Mouse (Mus musculus): Measurements from ENCODE around the gene Hist1h2bc. TPM values are rescaled to one million over a fixed set of nuclear protein-coding genes. Genes with fewer than 3 reads are reported as not detected.
"Not testable (repeated sequence)": the region's sequence is repeated elsewhere in the genome, so short reads cannot be mapped to it uniquely, and the experiment has no call there.

Hist1h2bc gene
- total RNA-seq (2021) = 10 to 100 TPM; 29.7 to 32.4 TPM
- long read RNA-seq, experiment 1, transcript Hist1h2bc-201 (2 exons, 1,156 nt) = major isoform, 26 of 27 reads
- long read RNA-seq, experiment 1, partial matches to known transcripts = 0 of 27 reads
- long read RNA-seq, experiment 1, other reads (novel, unspliced or antisense) = 1 of 27 reads
- long read RNA-seq, experiment 2, transcript Hist1h2bc-201 (2 exons, 1,156 nt) = major isoform, 29 of 33 reads
- long read RNA-seq, experiment 2, partial matches to known transcripts = 0 of 33 reads
- long read RNA-seq, experiment 2, other reads (novel, unspliced or antisense) = 4 of 33 reads

DNA sequence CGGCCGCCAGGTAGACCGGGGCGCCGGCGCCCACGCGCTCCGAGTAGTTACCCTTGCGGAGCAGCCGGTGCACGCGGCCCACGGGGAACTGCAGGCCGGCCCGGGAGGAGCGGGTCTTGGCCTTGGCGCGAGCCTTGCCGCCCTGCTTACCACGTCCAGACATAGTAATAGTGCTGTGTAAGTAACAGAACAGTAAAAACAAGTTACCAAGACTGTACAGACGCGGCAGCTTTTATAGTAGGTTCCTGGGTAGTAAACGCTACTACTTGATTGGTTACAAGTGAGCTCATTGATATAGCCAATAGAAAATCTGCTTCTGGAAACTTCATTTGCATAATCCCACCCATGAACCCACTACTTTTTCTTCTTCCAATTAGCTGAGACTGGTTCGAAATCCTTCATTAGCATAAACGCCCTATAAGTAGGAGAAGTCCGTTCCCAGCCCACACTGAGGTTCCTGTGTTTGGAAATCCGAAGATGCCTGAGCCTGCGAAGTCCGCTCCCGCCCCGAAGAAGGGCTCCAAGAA lies at the start of gene Hist1h2bc, which contains the start of gene Hist1h2ac:
Gene Hist1h2bc (plus strand): TSS at position 445 of the 527 bp plus-strand sequence.
Gene Hist1h2ac (minus strand): TSS at position 194 of the 527 bp plus-strand sequence.
- DNase-seq (ENCODE audit: low spot score in 2 of 2) = peak; percentile 78 to 83

DNA sequence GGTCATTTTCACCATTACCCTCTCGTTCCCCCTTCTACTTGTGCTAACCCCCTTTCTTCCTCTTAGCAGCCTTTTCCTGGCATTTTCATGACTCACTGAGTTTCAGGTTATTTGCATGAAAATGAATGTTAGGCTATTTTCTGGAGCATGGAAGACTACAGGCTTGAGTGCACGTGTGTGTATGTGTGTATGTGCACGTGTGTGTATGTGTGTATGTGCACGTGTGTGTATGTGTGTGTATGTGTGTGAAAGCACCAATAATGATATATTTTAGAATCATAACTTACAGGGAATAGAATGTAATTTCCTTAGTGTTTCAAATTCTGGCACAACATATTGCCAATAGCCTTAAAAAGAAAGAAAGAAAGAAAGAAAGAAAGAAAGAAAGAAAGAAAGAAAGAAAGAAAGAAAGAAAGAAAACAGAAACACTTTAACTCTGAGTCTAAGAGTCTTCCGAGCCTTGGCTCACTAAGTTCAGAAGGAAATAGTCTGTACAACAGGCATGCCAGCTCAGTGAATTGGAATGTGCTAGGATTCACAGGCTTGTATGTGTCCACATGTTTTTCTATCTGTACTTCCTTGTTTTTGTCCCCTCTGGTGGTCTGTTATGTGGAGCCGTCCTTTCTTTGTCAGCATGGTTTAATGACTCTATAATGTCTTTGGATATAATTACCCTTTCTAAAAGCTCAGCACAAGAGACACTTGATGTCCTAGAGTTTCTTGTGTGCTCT lies 24.2 kb upstream of the Hist1h2bc start:
- no peak for DNase-seq (ENCODE audit: low spot score in 2 of 2)

- no peak for DNase-seq (ENCODE audit: low spot score in 2 of 2)
Measured at GRCm38 (mm10) chr13:23662536-23662935, 21.5 kb upstream of the Hist1h2bc start.

GRCm38 (mm10) chr13:23681990-23682582 lies 1.9 kb upstream of the Hist1h2bc start:
- DNase-seq (ENCODE audit: low spot score in 2 of 2) = no peak

- DNase-seq (ENCODE audit: low spot score in 2 of 2) = no peak
Measured at GRCm38 (mm10) chr13:23682623-23682946, 1.4 kb upstream of the Hist1h2bc start.

GRCm38 (mm10) chr13:23682947-23683754 lies 848 bp upstream of the Hist1h2bc start:
- DNase-seq (ENCODE audit: low spot score in 2 of 2) = not testable (repeated sequence)

DNA sequence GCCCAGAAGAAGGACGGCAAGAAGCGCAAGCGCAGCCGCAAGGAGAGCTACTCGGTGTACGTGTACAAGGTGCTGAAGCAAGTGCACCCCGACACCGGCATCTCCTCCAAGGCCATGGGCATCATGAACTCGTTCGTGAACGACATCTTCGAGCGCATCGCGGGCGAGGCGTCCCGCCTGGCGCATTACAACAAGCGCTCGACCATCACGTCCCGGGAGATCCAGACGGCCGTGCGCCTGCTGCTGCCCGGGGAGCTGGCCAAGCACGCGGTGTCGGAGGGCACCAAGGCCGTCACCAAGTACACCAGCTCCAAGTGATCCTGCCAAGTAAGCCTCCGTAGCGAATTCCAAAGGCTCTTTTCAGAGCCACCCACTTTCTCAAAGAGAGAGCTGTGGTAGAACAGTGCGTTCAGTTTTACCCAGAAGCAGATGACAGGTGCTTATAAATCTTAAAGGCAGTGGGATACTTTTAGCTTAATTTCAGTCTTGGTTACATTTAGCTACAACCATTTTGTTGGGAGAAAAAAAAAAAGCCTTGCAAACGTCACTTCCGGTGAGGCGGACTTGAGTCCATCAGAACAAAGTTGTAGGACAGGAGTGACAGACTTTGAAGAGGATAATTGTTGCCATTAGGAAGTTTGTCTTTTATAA lies 421 bp downstream of the Hist1h2bc start:
- DNase-seq (ENCODE audit: low spot score in 2 of 2) = peak; percentile 21 to 25

DNA sequence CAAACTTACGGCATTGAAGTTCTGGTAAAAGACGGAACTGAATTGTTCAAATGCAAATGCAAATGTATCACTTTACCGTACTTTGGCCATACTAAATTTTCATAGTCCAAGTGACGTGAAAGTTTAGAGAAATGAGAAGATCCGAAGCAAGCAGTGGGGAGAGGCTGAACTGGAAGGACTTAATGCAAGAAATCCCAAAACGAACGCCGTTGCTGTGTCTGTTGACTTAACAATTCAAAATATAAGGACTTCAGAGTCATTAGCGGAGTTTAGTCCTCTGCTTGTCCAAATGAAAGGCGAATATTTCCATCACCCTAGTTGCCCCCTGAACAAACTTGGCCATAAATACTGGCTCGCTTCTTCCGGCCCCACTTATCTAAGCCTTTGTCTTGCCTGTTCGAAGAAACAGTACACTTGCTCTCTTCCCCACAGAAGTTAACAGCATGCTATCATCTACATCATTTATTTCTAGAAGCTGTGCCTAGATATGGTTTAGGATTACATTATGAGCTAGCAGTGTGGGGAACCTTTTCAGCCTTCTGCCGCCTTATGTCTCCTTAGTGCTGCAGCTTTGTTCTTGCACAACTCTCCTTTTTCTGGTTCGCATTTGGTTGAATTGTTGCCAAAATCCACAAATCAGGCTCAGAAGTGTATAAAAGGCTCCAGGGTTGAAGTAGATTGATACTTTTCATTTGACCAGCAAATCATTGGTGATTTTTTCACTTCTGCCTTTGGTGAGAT lies 1.3 kb downstream of the Hist1h2bc start:
- DNase-seq (ENCODE audit: low spot score in 2 of 2) = no peak

DNA sequence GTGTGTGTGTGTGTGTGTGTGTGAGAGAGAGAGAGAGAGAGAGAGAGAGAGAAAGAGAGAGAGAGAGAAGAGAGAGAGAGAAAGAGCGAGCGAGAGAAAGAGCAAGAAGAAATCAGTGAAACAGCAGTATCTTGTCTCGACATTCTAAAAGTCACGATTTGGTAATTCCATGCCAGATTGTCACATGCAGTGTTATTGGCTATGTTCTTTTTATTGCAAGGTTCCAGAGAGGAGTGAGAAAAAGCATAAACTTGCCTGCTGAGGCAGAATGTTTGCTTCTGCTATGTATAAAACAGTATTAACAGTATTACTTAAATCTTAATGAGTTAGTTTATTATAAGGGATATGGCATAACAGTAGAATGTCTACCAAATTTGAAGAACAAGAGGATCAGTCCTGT lies 2.0 kb downstream of the Hist1h2bc start:
- no peak for DNase-seq (ENCODE audit: low spot score in 2 of 2)

GRCm38 (mm10) chr13:23687181-23687580 lies 3.2 kb downstream of the Hist1h2bc start:
- no peak for DNase-seq (ENCODE audit: low spot score in 2 of 2)

DNA sequence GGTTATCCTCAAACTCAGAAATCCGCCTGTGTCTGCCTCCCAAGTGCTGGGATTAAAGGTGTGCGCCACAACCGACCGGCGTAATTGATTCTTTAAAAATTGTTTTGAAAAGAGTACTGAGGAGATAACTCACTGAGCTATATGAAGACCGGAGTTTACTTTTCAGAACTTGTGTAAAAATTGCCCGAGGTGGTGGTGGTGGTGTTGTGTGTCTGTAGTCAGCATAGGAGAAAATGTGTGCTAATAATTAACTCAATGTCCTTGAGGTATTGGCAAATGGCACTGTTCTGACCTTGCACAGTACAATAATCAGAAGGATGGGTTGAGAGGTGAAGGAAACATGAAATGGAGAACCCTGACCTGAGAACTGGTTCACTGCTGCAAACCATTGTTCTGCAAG lies 3.9 kb downstream of the Hist1h2bc start:
- DNase-seq (ENCODE audit: low spot score in 2 of 2) = no peak

- DNase-seq (ENCODE audit: low spot score in 2 of 2) = no peak
Measured at GRCm38 (mm10) chr13:23688956-23689355, 5.0 kb downstream of the Hist1h2bc start.

DNA sequence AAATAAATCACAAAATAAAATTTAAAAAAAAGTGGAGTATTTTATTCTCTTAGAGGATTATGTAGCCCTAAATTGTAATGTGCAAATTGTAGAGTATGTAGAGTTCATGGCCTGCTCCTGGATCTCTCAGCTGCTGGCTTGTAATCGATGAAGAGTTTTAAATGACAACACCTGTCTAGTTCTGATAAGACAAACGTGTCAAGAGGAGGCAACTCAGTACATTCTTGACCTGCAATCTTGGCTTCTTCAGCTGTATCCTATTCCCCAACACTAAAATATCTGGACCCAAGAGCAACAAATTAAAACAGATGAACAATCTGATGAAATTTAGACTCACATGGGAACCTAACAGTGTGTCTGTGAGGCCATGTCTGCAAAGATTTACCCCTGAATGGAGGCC lies 5.5 kb downstream of the Hist1h2bc start:
- DNase-seq (ENCODE audit: low spot score in 2 of 2) = no peak

DNA sequence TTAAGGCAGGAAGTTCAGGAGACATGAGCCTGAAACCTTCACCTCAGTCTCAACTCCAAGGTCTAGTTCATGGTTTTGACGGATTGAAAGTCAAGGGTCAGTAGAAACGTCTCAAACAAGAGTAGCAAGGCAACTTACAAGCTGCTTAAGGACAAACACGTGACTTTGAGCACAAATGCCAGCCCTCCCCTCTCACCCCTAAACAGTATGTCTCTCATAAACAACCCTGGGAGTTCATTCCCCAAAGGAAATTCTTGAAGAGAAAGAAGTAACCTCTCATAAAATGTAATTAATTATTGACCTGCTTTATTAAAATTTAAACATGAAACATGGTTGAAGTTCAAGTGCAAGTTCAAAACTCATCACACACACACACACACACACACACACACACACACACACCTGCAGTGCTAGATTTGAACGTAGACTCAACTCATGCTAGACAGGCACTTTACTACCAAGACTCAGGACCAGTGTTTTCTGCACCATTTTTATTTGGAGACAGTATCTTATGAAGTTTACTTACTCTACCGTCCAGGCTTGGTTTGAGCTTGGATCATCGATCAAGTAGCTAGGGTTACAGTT lies 9.9 kb downstream of the Hist1h2bc start:
- DNase-seq (ENCODE audit: low spot score in 2 of 2) = no peak

DNA sequence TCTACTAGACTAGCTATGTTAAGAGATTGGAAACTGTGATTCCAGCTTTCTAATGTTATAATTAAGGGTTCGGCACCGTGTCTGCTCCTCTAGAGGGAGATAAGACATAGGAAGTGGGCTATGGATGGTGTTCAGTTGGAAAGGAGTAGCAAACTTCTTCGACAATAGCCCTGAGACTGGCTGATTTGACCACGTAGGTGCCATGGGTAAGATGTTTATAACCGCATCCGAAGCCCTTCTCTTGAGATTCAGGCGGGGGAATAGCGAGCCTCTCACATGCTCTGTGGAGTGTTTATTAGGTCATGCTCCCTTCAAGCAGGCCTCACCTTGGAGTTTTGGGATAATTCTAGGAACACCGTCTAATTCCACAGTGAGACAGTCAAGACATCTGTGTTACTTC lies 11.0 kb downstream of the Hist1h2bc start:
- no peak for DNase-seq (ENCODE audit: low spot score in 2 of 2)

- no peak for DNase-seq (ENCODE audit: low spot score in 2 of 2)
Measured at GRCm38 (mm10) chr13:23695514-23695913, 11.5 kb downstream of the Hist1h2bc start, which contains the start of gene Hist1h1t. TSS of gene Hist1h1t (plus strand) at chr13:23695814.

DNA sequence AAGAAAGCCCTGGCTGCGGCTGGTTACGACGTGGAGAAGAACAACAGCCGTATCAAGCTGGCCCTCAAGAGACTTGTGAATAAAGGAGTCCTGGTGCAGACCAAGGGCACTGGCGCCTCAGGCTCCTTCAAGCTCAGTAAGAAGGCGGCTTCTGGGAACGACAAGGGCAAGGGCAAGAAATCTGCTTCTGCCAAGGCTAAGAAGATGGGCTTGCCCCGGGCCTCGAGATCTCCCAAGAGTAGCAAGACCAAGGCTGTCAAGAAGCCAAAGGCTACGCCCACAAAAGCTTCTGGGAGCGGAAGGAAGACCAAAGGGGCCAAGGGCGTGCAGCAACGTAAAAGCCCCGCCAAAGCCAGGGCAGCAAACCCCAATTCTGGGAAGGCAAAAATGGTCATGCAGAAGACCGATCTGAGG lies 12.1 kb downstream of the Hist1h2bc start:
- DNase-seq (ENCODE audit: low spot score in 2 of 2) = no peak

DNA sequence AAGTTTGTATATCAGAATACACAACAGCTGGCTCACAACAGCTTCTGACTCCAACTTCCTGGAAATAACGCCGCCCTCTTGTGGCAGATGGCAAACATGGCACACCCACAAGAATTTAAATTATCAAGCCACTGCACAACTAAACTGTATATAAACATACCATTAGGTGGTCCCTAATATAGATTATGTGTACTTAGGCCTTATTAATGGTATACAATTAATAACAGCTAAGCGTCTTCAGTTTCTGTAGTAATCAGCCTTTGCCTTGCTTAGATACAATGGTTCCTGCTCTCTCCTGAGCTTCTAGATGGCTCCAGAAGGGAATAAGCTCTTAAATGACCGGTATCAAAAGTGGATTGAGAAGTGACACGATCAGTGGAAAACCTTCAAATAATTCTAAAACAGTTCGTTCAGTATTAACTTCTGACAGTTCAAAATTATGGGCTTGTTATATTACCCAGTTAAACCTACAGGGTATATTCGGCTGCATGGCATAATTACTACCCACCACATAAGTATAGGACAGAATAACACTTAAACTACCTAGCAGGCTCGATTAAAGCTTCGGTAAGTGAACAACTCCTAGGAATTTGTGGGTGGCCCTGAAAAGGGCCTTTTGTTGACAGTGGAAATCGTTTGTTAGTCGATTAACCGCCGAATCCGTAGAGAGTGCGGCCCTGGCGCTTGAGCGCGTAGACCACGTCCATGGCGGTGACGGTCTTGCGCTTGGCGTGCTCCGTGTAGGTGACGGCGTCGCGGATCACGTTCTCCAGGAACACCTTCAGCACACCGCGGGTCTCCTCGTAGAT lies 13.7 kb downstream of the Hist1h2bc start:
- DNase-seq (ENCODE audit: low spot score in 2 of 2) = peak; percentile 55 to 57

DNA sequence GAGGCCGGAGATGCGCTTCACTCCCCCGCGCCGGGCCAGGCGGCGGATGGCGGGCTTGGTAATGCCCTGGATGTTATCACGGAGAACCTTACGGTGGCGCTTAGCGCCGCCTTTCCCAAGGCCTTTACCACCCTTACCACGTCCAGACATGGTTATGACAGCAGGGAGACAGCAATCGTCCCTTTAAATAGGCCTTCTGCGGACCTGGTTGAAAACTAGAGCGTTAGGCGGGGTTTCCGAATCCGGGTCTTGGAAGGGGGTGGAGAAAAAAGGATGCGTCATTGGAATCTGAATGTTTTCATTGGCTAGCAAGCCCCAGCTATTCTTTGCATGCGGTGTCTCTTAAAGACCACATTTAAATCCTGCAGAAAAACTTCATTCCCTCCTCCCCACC lies 14.3 kb downstream of the Hist1h2bc start, which contains the start of gene Hist1h4c:
Gene Hist1h4c (minus strand): TSS at position 155 of the 394 bp plus-strand sequence.
- DNase-seq (ENCODE audit: low spot score in 2 of 2) = peak; percentile 98

Measured in left cerebral cortex, adult 18-20 months (tissue).